ENCODE assay signal across 29 mouse cellular contexts in the genomic region with DNA sequence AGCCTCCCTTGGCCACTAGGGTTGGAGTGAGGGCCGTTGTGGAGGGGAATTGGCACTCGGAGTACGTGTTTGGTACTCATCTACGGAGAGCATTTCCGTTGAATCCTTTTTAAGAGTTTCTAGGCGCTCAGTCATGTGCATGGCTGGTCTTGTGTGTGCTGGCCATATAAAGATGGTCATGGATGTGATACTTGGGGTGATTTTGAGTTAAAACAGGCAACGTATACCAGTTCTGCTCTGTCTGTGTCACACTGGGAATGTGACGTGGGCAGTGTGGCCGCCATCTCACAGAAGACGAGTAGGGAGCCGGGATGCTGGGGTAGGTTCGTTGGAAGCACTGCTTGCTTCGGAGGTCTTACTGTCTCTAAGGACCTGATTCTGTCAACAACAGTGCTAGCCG.
"Had no signal": no experiment of that assay in that cellular context is flagged by ENCODE, and none has a peak within 500 bp of the region (broad histone marks: within the 10 kb centered on the region; RNA-seq: fewer than 3 reads in every experiment).

No protein-coding gene starts in this region.

- H3K36me3 ChIP-seq: heart, embryonic 12.5 days; heart, embryonic 13.5 days; heart, embryonic 15.5 days; hindbrain, embryonic 10.5 days; hindbrain, embryonic 12.5 days; hindbrain, embryonic 13.5 days; hindbrain, embryonic 15.5 days; intestine, embryonic 15.5 days; kidney, embryonic 15.5 days had no signal

- H3K9me3 ChIP-seq: heart, embryonic 12.5 days; heart, embryonic 13.5 days; heart, embryonic 15.5 days; hindbrain, embryonic 10.5 days; hindbrain, embryonic 12.5 days; hindbrain, embryonic 13.5 days; hindbrain, embryonic 15.5 days; intestine, embryonic 15.5 days; kidney, embryonic 15.5 days had no signal

- H3K27ac ChIP-seq: heart, embryonic 13.5 days; heart, embryonic 15.5 days; hindbrain, embryonic 10.5 days; hindbrain, embryonic 12.5 days; hindbrain, embryonic 13.5 days; hindbrain, embryonic 14.5 days; hindbrain, embryonic 15.5 days; hindbrain, postnatal 0 days; intestine, embryonic 15.5 days; kidney, embryonic 15.5 days; kidney, postnatal 0 days; layer of hippocampus, adult 2 months; left cerebral cortex, adult 2 months had no signal

- H3K27me3 ChIP-seq: heart, embryonic 12.5 days; heart, embryonic 13.5 days; heart, embryonic 15.5 days; hindbrain, embryonic 12.5 days; hindbrain, embryonic 13.5 days; hindbrain, embryonic 15.5 days; intestine, embryonic 15.5 days; kidney, embryonic 15.5 days had no signal

- DNase-seq: heart, postnatal 10 days; heart, postnatal 36 days; heart, postnatal 4 days; kidney, adult 11 months; kidney, adult 18-20 months; kidney, adult 2 months; kidney, adult 8-10 months; kidney, adult 9 months; kidney, postnatal 10 days; kidney, postnatal 14 days; kidney, postnatal 25 days; kidney, postnatal 36 days; kidney, postnatal 4 days; layer of hippocampus, adult 9-11 months; layer of hippocampus, postnatal 36 days had no signal

- H3K4me1 ChIP-seq: intestine, embryonic 15.5 days had no signal

- H3K4me3 ChIP-seq: heart, embryonic 12.5 days; heart, embryonic 13.5 days; heart, embryonic 15.5 days; hindbrain, embryonic 10.5 days; hindbrain, embryonic 12.5 days; hindbrain, embryonic 13.5 days; hindbrain, embryonic 15.5 days; intestine, embryonic 15.5 days; kidney, embryonic 15.5 days; layer of hippocampus, adult 2 months; left cerebral cortex, adult 2 months had no signal
